Mouse (Mus musculus) ES-E14 (cell line): ENCODE results near the gene Acss1. TPM values are rescaled to one million over a fixed set of nuclear protein-coding genes. Genes with fewer than 3 reads are reported as not detected.
A peak's percentile ranks its signal among the peaks of the same experiment; 100 is the strongest.

ENCODE experiments used
- DNase-seq: peaks from one replicate; pipeline ENCODE4 v3.0.0-alpha.2; 2013; ENCODE audit warnings: low read depth, low spot score
- H3K27ac ChIP-seq: 2 replicates; pipeline ENCODE4 v1.5.1; 2012; ENCODE audit warnings: low read depth, mild to moderate bottlenecking, low read length, moderate library complexity, mixed read lengths; ENCODE audit not compliant: poor library complexity, insufficient read depth, severe bottlenecking
- H3K36me3 ChIP-seq: 2 replicates; pipeline ENCODE4 v1.6.1; 2012; ENCODE audit warnings: mild to moderate bottlenecking, low read length, moderate library complexity, mixed read lengths; ENCODE audit not compliant: control insufficient read depth, poor library complexity, insufficient read depth, severe bottlenecking
- H3K4me1 ChIP-seq, 2 experiments: fragments of 150-350 bp in 1 of 2; sonication (generic) in 1 of 2; 2 replicates each; pipeline ENCODE4 v1.6.1; 2012; ENCODE audit warnings: low read length in 2 of 2, mild to moderate bottlenecking in 1 of 2, mixed read lengths in 1 of 2; ENCODE audit not compliant: control insufficient read depth in 2 of 2, insufficient read depth in 2 of 2, poor library complexity in 1 of 2
- H3K4me3 ChIP-seq, 2 experiments: fragments of 150-350 bp in 1 of 2; sonication (generic) in 1 of 2; 2 replicates each; pipeline ENCODE4 v1.5.1; 2012; ENCODE audit warnings: low read length in 2 of 2, low read depth in 1 of 2, mild to moderate bottlenecking in 1 of 2, mixed read lengths in 1 of 2; ENCODE audit not compliant: insufficient read depth in 1 of 2, poor library complexity in 1 of 2, severe bottlenecking in 1 of 2
- H3K9ac ChIP-seq: 2 replicates; pipeline ENCODE4 v1.6.1; 2012; ENCODE audit warnings: low read depth, mild to moderate bottlenecking, low read length, mixed read lengths; ENCODE audit not compliant: poor library complexity, insufficient read depth, severe bottlenecking
- H3K9me3 ChIP-seq: fragments of 150-350 bp; sonication (generic); 2 replicates; pipeline ENCODE4 v1.6.1; 2012; ENCODE audit warnings: low read depth, mild to moderate bottlenecking, low read length; ENCODE audit not compliant: control insufficient read depth, insufficient read depth
- CHD2 ChIP-seq: IDR thresholded peaks from 2 replicates; pipeline ENCODE4 v1.6.1; 2014; ENCODE audit warnings: mild to moderate bottlenecking, low read depth, low read length, inconsistent platforms
- HCFC1 ChIP-seq: IDR thresholded peaks from 2 replicates; pipeline ENCODE4 v1.6.1; 2012; ENCODE audit warnings: low read length, inconsistent platforms, borderline replicate concordance; ENCODE audit not compliant: insufficient read depth
- MAFK ChIP-seq: IDR thresholded peaks from 2 replicates; pipeline ENCODE4 v1.6.1; 2014; ENCODE audit warnings: mild to moderate bottlenecking, low read depth, low read length, inconsistent platforms; ENCODE audit not compliant: insufficient read depth
- ZC3H11A ChIP-seq: IDR thresholded peaks from 2 replicates; pipeline ENCODE4 v1.6.1; 2012; ENCODE audit warnings: low read depth, mild to moderate bottlenecking, inconsistent platforms, low read length, borderline replicate concordance
- ZNF384 ChIP-seq: IDR thresholded peaks from 2 replicates; pipeline ENCODE4 v1.6.1; 2012; ENCODE audit warnings: low read depth, low read length, inconsistent platforms
- in situ Hi-C, 2 experiments: fragments of 600-800 bp; cut with MboI; formaldehyde crosslinking; loops; one replicate each; pipeline ENCODE4 v1.15.1; 2025; ENCODE audit warnings: low sequenced_read_pairs in 2 of 2, inconsistent platforms in 1 of 2; ENCODE audit not compliant: unreplicated experiment in 2 of 2
- total RNA-seq: library from RNA; depleted of rRNA; stranded (reverse); fragments of 300-350 nt; gene quantifications from 2 replicates; pipeline ENCODE4 v1.2.3, GENCODE M21; 2012

Acss1 gene
- total RNA-seq, 1 experiment = 3.2 TPM

GRCm38 (mm10) chr2:150660049-150660448 is 8.3 kb downstream of the Acss1 start:
- no peak for DNase-seq
- Histone ChIP-seq H3K4me3 (no peak overlapping the region), H3K27ac (0 out of 2 replicates have a peak overlapping the region, but pooled peaks have one; percentile 29), H3K4me1 (peaks cover 0 to 26% of the 10 kb centered on the region in 2 experiments; a peak in 2 of 4 replicates), H3K9me3 (no peaks in the 10 kb centered on the region), H3K9ac (no peak overlapping the region), H3K36me3 (no peaks in the 10 kb centered on the region)
- in situ Hi-C loops = no loop called here
- TF ChIP-seq MAFK (no peak), ZNF384 (no peak)

GRCm38 (mm10) chr2:150656975-150657768 is 11.1 kb downstream of the Acss1 start:
- Histone ChIP-seq H3K36me3 (no peaks in the 10 kb centered on the region), H3K9me3 (no peaks in the 10 kb centered on the region), H3K27ac (peak overlapping the region; percentile 59), H3K4me3 (no peak overlapping the region), H3K9ac (no peak overlapping the region), H3K4me1 (peaks cover 0 to 24% of the 10 kb centered on the region in 2 experiments; a peak in 2 of 4 replicates)
- TF ChIP-seq ZNF384 (no peak), CHD2 (no peak), MAFK (no peak), ZC3H11A (no peak), HCFC1 (no peak)
- peak; percentile 68 for DNase-seq
- in situ Hi-C loops = no loop called here

- DNase-seq = no peak
These were observed 12.2 kb downstream of the Acss1 start for GRCm38 (mm10) chr2:150656112-150656511.

GRCm38 (mm10) chr2:150655290-150655689 is 13.0 kb downstream of the Acss1 start:
- Histone ChIP-seq H3K27ac (no peak overlapping the region), H3K9ac (no peak overlapping the region), H3K4me3 (no peak overlapping the region), H3K4me1 (peaks cover 5 to 26% of the 10 kb centered on the region in 2 experiments), H3K9me3 (no peaks in the 10 kb centered on the region), H3K36me3 (no peaks in the 10 kb centered on the region)
- no peak for TF ChIP-seq CHD2
- no peak for TF ChIP-seq HCFC1
- no peak for TF ChIP-seq ZC3H11A
- no peak for TF ChIP-seq ZNF384
- TF ChIP-seq MAFK = no peak
- in situ Hi-C loops = no loop called here
- DNase-seq = no peak

More at GRCm38 (mm10) chr2:150656112-150656511, 12.2 kb downstream of the Acss1 start:
- in situ Hi-C loops = no loop called here
- Histone ChIP-seq H3K36me3 (no peaks in the 10 kb centered on the region), H3K27ac (no peak overlapping the region), H3K9ac (no peak overlapping the region), H3K4me3 (no peak overlapping the region), H3K9me3 (no peaks in the 10 kb centered on the region), H3K4me1 (peaks cover 4 to 26% of the 10 kb centered on the region in 2 experiments; a peak in 3 of 4 replicates)
- TF ChIP-seq ZC3H11A = no peak
- no peak for TF ChIP-seq ZNF384
- no peak for TF ChIP-seq HCFC1
- TF ChIP-seq MAFK = no peak
- TF ChIP-seq CHD2 = no peak
